Mouse (Mus musculus): ENCODE results near the gene Stpg1.

The Stpg1 gene

GRCm38 (mm10) chr4:135578490-135578889, 83.9 kb downstream of the Stpg1 start:
- in situ Hi-C loops (cut with MboI; ENCODE audit: low pct_unique_long_range_greater_than_20kb in 1 of 2, low sequenced_read_pairs in 2 of 2, unreplicated experiment in 1 of 2): no loop called here

GRCm38 (mm10) chr4:135579695-135580094, 85.1 kb downstream of the Stpg1 start:
- in situ Hi-C loops (cut with MboI; ENCODE audit: low pct_unique_long_range_greater_than_20kb in 1 of 2, low sequenced_read_pairs in 2 of 2, unreplicated experiment in 1 of 2): no loop called here

- in situ Hi-C loops (cut with MboI; ENCODE audit: low pct_unique_long_range_greater_than_20kb in 1 of 2, low sequenced_read_pairs in 2 of 2, unreplicated experiment in 1 of 2): no loop called here
Measured at GRCm38 (mm10) chr4:135581222-135581910, 86.8 kb downstream of the Stpg1 start.

GRCm38 (mm10) chr4:135584838-135585237, 90.2 kb downstream of the Stpg1 start:
- in situ Hi-C loops (cut with MboI; ENCODE audit: low pct_unique_long_range_greater_than_20kb in 1 of 2, low sequenced_read_pairs in 2 of 2, unreplicated experiment in 1 of 2): no loop called here
